In genomic region chr6:28830306-28830705, GRCm38 (mm10) we compare ENCODE assay signal across 13 mouse cellular contexts. TPM values are rescaled to one million over a fixed set of nuclear protein-coding genes. Genes with fewer than 3 reads are reported as not detected.
DNase-seq lines count a peak whose midpoint lies in the region; ATAC-seq and TF ChIP-seq lines count a peak whose summit lies in the region.
"Had no signal": no experiment of that assay in that cellular context is flagged by ENCODE, and none has a peak within 500 bp of the region (broad histone marks: within the 10 kb centered on the region; RNA-seq: fewer than 3 reads in every experiment).

No protein-coding gene starts in this region.

- no peaks in the 10 kb centered on the region for H3K36me3 ChIP-seq in forebrain, postnatal 0 days (ENCODE audit: insufficient read depth)
- H3K36me3 ChIP-seq in midbrain, embryonic 16.5 days (ENCODE audit: control insufficient read depth, insufficient read depth, low read length), result no peaks in the 10 kb centered on the region
- no peaks in the 10 kb centered on the region for H3K36me3 ChIP-seq in kidney, embryonic 14.5 days (ENCODE audit: control insufficient read depth, insufficient read depth, low read length)
- H3K36me3 ChIP-seq: heart, embryonic 13.5 days; liver, embryonic 15.5 days had no signal

- WGBS in cerebellum, adult 2 months, result 21% methylated on average over 12 of the region's 12 CpGs
- WGBS in forebrain, postnatal 0 days, result 92% methylated on average over 12 of the region's 12 CpGs
- WGBS in midbrain, embryonic 16.5 days, result 92% methylated on average over 12 of the region's 12 CpGs
- 88% methylated on average over 12 of the region's 12 CpGs for WGBS in kidney, embryonic 14.5 days

- 0 out of 2 replicates have a peak, but pooled peaks have one; percentile 15 for TF ChIP-seq POLR2A in cerebellum, adult 2 months (IDR thresholded peaks at IDR 0.05; ENCODE audit: borderline replicate concordance, insufficient read depth, low read length)

- H3K9ac ChIP-seq in forebrain, postnatal 0 days, result no peak overlapping the region; the same call in 1 of the 2 replicates
- H3K9ac ChIP-seq in midbrain, embryonic 16.5 days (ENCODE audit: low read depth, low read length), result no peak overlapping the region
- no peak overlapping the region for H3K9ac ChIP-seq in kidney, embryonic 14.5 days (ENCODE audit: low read depth, low read length)
- H3K9ac ChIP-seq: heart, embryonic 13.5 days; liver, embryonic 15.5 days had no signal

- H3K4me1 ChIP-seq in cerebellum, adult 2 months (ENCODE audit: control insufficient read depth, insufficient read depth, low read length), result peaks cover 18% of the 10 kb centered on the region
- peaks cover 33% of the 10 kb centered on the region for H3K4me1 ChIP-seq in forebrain, postnatal 0 days (ENCODE audit: insufficient read depth)
- peaks cover 60% of the 10 kb centered on the region for H3K4me1 ChIP-seq in midbrain, embryonic 16.5 days (ENCODE audit: control insufficient read depth, insufficient read depth, low read length)
- H3K4me1 ChIP-seq in kidney, embryonic 14.5 days (ENCODE audit: control insufficient read depth, insufficient read depth, low read length), result peaks cover 12% of the 10 kb centered on the region

- H3K9me3 ChIP-seq in forebrain, postnatal 0 days (ENCODE audit: low read length), result no peaks in the 10 kb centered on the region
- H3K9me3 ChIP-seq in midbrain, embryonic 16.5 days (replicated peaks; ENCODE audit: control insufficient read depth, low read length, poor library complexity, severe bottlenecking), result no peaks in the 10 kb centered on the region
- H3K9me3 ChIP-seq in kidney, embryonic 14.5 days (ENCODE audit: control insufficient read depth, low read length), result no peaks in the 10 kb centered on the region
- H3K9me3 ChIP-seq: heart, embryonic 13.5 days; liver, embryonic 15.5 days had no signal

- H3K4me2 ChIP-seq in forebrain, postnatal 0 days (ENCODE audit: low read depth), result peak overlapping the region; percentile 96
- H3K4me2 ChIP-seq in midbrain, embryonic 16.5 days (ENCODE audit: low read length), result peak overlapping the region; percentile 92
- no peak overlapping the region for H3K4me2 ChIP-seq in kidney, embryonic 14.5 days (replicated peaks; ENCODE audit: low read depth, low read length)
- H3K4me2 ChIP-seq: liver, embryonic 15.5 days had no signal

- DNase-seq in cerebellum, adult 2 months, result peak; percentile 64 to 69
- DNase-seq in cerebellum, postnatal 10 days, result no peak
- DNase-seq in cerebellum, adult 9-10 months, result peak; percentile 70
- DNase-seq in forebrain, postnatal 0 days, result no peak
- DNase-seq in layer of hippocampus, postnatal 10 days (ENCODE audit: low spot score in 2 of 2), result no peak
- no peak for DNase-seq in embryo, embryonic 10.5 days (ENCODE audit: low spot score)
- DNase-seq: gastrocnemius, postnatal 10 days; lung, postnatal 4 days had no signal

- no peak for ATAC-seq in forebrain, postnatal 0 days
- ATAC-seq in midbrain, embryonic 16.5 days, result no peak
- ATAC-seq in kidney, embryonic 14.5 days (ENCODE audit: low FRiP score, low TSS enrichment), result no peak

- no peak for TF ChIP-seq CTCF in cerebellum, adult 2 months (IDR thresholded peaks at IDR 0.05; ENCODE audit: borderline replicate concordance, insufficient read depth, low read depth, low read length)
- TF ChIP-seq CTCF in forebrain, postnatal 0 days (IDR thresholded peaks at IDR 0.05; ENCODE audit: low read depth), result no peak

- no peaks in the 10 kb centered on the region for H3K27me3 ChIP-seq in cerebellum, adult 2 months (ENCODE audit: control insufficient read depth, insufficient read depth, low read length)
- H3K27me3 ChIP-seq in forebrain, postnatal 0 days (ENCODE audit: insufficient read depth, low read length), result no peaks in the 10 kb centered on the region
- H3K27me3 ChIP-seq in midbrain, embryonic 16.5 days (ENCODE audit: control insufficient read depth, insufficient read depth, low read depth, low read length), result no peaks in the 10 kb centered on the region
- H3K27me3 ChIP-seq in kidney, embryonic 14.5 days (ENCODE audit: control insufficient read depth, insufficient read depth, low read length), result peaks cover 6% of the 10 kb centered on the region; the same call in 1 of the 2 replicates

- peak overlapping the region; percentile 99 for H3K4me3 ChIP-seq in cerebellum, adult 2 months (replicated peaks; ENCODE audit: insufficient read depth, low read depth, low read length)
- no peak overlapping the region for H3K4me3 ChIP-seq in forebrain, postnatal 0 days (ENCODE audit: low read depth, low read length)
- H3K4me3 ChIP-seq in midbrain, embryonic 16.5 days (ENCODE audit: low read depth, low read length), result peak overlapping the region; percentile 88
- no peak overlapping the region for H3K4me3 ChIP-seq in kidney, embryonic 14.5 days (ENCODE audit: low read length)
- H3K4me3 ChIP-seq: heart, embryonic 13.5 days; liver, embryonic 15.5 days; myocyte had no signal

- peak overlapping the region; percentile 96; the same call in 1 of the 2 replicates for H3K27ac ChIP-seq in cerebellum, adult 2 months (ENCODE audit: insufficient read depth, low read length)
- H3K27ac ChIP-seq in forebrain, postnatal 0 days (ENCODE audit: low read depth, low read length), result no peak overlapping the region
- no peak overlapping the region for H3K27ac ChIP-seq in midbrain, embryonic 16.5 days (ENCODE audit: low read length)
- no peak overlapping the region for H3K27ac ChIP-seq in kidney, embryonic 14.5 days (ENCODE audit: low read depth, low read length)
- H3K27ac ChIP-seq: heart, embryonic 13.5 days; liver, embryonic 15.5 days had no signal

RNA-seq across cellular contexts. Expression of gene Lrrc4, which starts 1.2 kb away (rescaled TPM):
- 51.6 and 58.0 TPM in 2 replicates for polyA plus RNA-seq in cerebellum, adult 2 months (2012; rRNA removed)
- 32.9 and 37.1 TPM in 2 replicates for total RNA-seq in forebrain, postnatal 0 days (2014; rRNA removed)
- polyA plus RNA-seq in forebrain, postnatal 0 days (2015; fragmentation: Nextera tagmentation; extraction: Ambion mirVana), result 4.0 and 5.4 TPM in 2 replicates
- 6.7 and 6.8 TPM in 2 replicates for polyA plus RNA-seq in midbrain, embryonic 16.5 days (2015; fragmentation: Nextera tagmentation; extraction: Ambion mirVana)
- 10 to 100 TPM; 62.3 to 65.5 TPM for total RNA-seq in layer of hippocampus, postnatal 10 days (2021)
- polyA plus RNA-seq in kidney, embryonic 14.5 days (2014; fragmentation: Nextera tagmentation; extraction: Ambion mirVana), result 1.6 and 2.8 TPM in 2 replicates

Comparison
In these comparisons a context has a peak if more than half of its experiments do, and no peak if none do; other contexts are left out.
1. DNase-seq: peak in cerebellum, adult 2 months (2 of 2) and cerebellum, adult 9-10 months (single experiment); none in cerebellum, postnatal 10 days (0 of 2), forebrain, postnatal 0 days (single experiment), layer of hippocampus, postnatal 10 days (0 of 2) and embryo, embryonic 10.5 days (single experiment).
2. H3K4me3 ChIP-seq: peak in cerebellum, adult 2 months (single experiment) and midbrain, embryonic 16.5 days (single experiment); none in forebrain, postnatal 0 days (single experiment) and kidney, embryonic 14.5 days (single experiment).